Mouse (Mus musculus) CH12.LX (cell line): ENCODE results near the gene Mfap3. TPM values are rescaled to one million over a fixed set of nuclear protein-coding genes. Genes with fewer than 3 reads are reported as not detected.

ENCODE experiments used
- DNase-seq: peaks from one replicate; pipeline ENCODE4 v3.0.0-alpha.2; 2013; ENCODE audit errors: extremely low read depth
- H3K27ac ChIP-seq: 2 replicates; pipeline ENCODE4 v1.5.1; 2012; ENCODE audit warnings: low read depth, mild to moderate bottlenecking, control low read depth, moderate library complexity; ENCODE audit not compliant: insufficient read depth
- H3K27me3 ChIP-seq: replicated peaks from 2 replicates; pipeline ENCODE3; 2012; ENCODE audit warnings: inconsistent platforms
- H3K36me3 ChIP-seq, 2 experiments: replicated peaks in 1 of 2; 2 replicates each; pipeline versions ENCODE3 to v1.6.1; 2012; ENCODE audit warnings: inconsistent platforms in 1 of 2, low read length in 1 of 2, mild to moderate bottlenecking in 1 of 2, mixed read lengths in 1 of 2, moderate library complexity in 1 of 2; ENCODE audit not compliant: control insufficient read depth in 1 of 2, insufficient read depth in 1 of 2
- H3K4me1 ChIP-seq, 2 experiments: 2 replicates each; pipeline ENCODE4 v1.6.1; 2012; ENCODE audit warnings: inconsistent platforms in 1 of 2, moderate library complexity in 1 of 2; ENCODE audit not compliant: insufficient read depth in 2 of 2, control insufficient read depth in 1 of 2
- H3K4me2 ChIP-seq: 2 replicates; pipeline ENCODE4 v1.6.1; 2012; ENCODE audit warnings: low read depth, mild to moderate bottlenecking, control low read depth; ENCODE audit not compliant: poor library complexity, insufficient read depth, severe bottlenecking
- H3K4me3 ChIP-seq, 3 experiments: fragments of 150-350 bp in 1 of 3; sonication (generic) in 1 of 3; replicated peaks in 1 of 3; 2 replicates each; pipeline versions ENCODE3 to v1.5.1; 2011 to 2012; ENCODE audit warnings: low read depth in 2 of 3, low read length in 2 of 3, mild to moderate bottlenecking in 2 of 3, moderate library complexity in 2 of 3, control low read depth in 1 of 3, improper control_type of control experiment in 1 of 3, inconsistent platforms in 1 of 3, mixed read lengths in 1 of 3; ENCODE audit not compliant: poor library complexity in 1 of 3
- H3K79me2 ChIP-seq: replicated peaks from 2 replicates; pipeline ENCODE4 v1.6.1; 2012; ENCODE audit warnings: mild to moderate bottlenecking, moderate library complexity; ENCODE audit not compliant: control insufficient read depth, poor library complexity, insufficient read depth, severe bottlenecking; ENCODE audit errors: extremely low read depth
- H3K9ac ChIP-seq: 2 replicates; pipeline ENCODE4 v1.6.1; 2012; ENCODE audit warnings: low read depth, mild to moderate bottlenecking, control low read depth, moderate library complexity; ENCODE audit not compliant: insufficient read depth
- H3K9me3 ChIP-seq: replicated peaks from 2 replicates; pipeline ENCODE3; 2012; ENCODE audit warnings: low read length, inconsistent platforms, mixed read lengths
- CHD1 ChIP-seq: IDR thresholded peaks from 2 replicates; pipeline ENCODE4 v1.6.1; 2012; ENCODE audit warnings: low read depth, low read length, improper control_type of control experiment, inconsistent platforms
- CHD2 ChIP-seq: IDR thresholded peaks from 2 replicates; pipeline ENCODE4 v1.6.1; 2011; ENCODE audit warnings: low read length, improper control_type of control experiment
- CTCF ChIP-seq, 2 experiments: IDR thresholded peaks in 1 of 2; conservative IDR thresholded peaks in 1 of 2; 2 replicates each; pipeline ENCODE4 v1.5.1; 2011 to 2012; ENCODE audit warnings: low read depth in 2 of 2, low read length in 2 of 2, improper control_type of control experiment in 1 of 2, inconsistent platforms in 1 of 2, mild to moderate bottlenecking in 1 of 2, moderate library complexity in 1 of 2
- ELF1 ChIP-seq: IDR thresholded peaks from 2 replicates; pipeline ENCODE4 v1.6.1; 2014; ENCODE audit warnings: low read depth, mild to moderate bottlenecking, inconsistent platforms, low read length, improper control_type of control experiment
- EP300 ChIP-seq: IDR thresholded peaks from 2 replicates; pipeline ENCODE4 v1.6.1; 2011; ENCODE audit warnings: low read length, improper control_type of control experiment
- ETS1 ChIP-seq: conservative IDR thresholded peaks from 2 replicates; pipeline ENCODE4 v1.6.1; 2012; ENCODE audit warnings: low read depth, mild to moderate bottlenecking, inconsistent platforms, low read length, improper control_type of control experiment, moderate library complexity
- GABPA ChIP-seq: IDR thresholded peaks from 2 replicates; pipeline ENCODE4 v1.6.1; 2012; ENCODE audit warnings: low read depth, low read length, improper control_type of control experiment, inconsistent platforms; ENCODE audit not compliant: insufficient replicate concordance
- IRF4 ChIP-seq: IDR thresholded peaks from 2 replicates; pipeline ENCODE4 v1.6.1; 2014; ENCODE audit warnings: low read depth, mild to moderate bottlenecking, inconsistent platforms, low read length, improper control_type of control experiment
- JUN ChIP-seq: IDR thresholded peaks from 2 replicates; pipeline ENCODE4 v1.6.1; 2011; ENCODE audit warnings: low read depth, mild to moderate bottlenecking, low read length, improper control_type of control experiment, moderate library complexity; ENCODE audit not compliant: insufficient read depth
- MAFK ChIP-seq: IDR thresholded peaks from 2 replicates; pipeline ENCODE4 v1.6.1; 2011; ENCODE audit warnings: low read length, improper control_type of control experiment; ENCODE audit not compliant: insufficient replicate concordance
- MAZ ChIP-seq: IDR thresholded peaks from 2 replicates; pipeline ENCODE4 v1.6.1; 2012; ENCODE audit warnings: low read depth, mild to moderate bottlenecking, inconsistent platforms, low read length, improper control_type of control experiment, moderate library complexity
- MEF2A ChIP-seq: IDR thresholded peaks from 2 replicates; pipeline ENCODE4 v1.6.1; 2014; ENCODE audit warnings: low read depth, mild to moderate bottlenecking, inconsistent platforms, low read length, improper control_type of control experiment, borderline replicate concordance
- MYC ChIP-seq: IDR thresholded peaks from 2 replicates; pipeline ENCODE4 v1.6.1; 2011; ENCODE audit warnings: low read depth, mild to moderate bottlenecking, improper control_type of control experiment, low read length
- NELFE ChIP-seq: IDR thresholded peaks from 2 replicates; pipeline ENCODE4 v1.6.1; 2011; ENCODE audit warnings: low read depth, low read length, improper control_type of control experiment
- NRF1 ChIP-seq: IDR thresholded peaks from 2 replicates; pipeline ENCODE4 v1.6.1; 2014; ENCODE audit warnings: low read depth, mild to moderate bottlenecking, inconsistent platforms, low read length, improper control_type of control experiment, moderate library complexity
- POLR2A ChIP-seq: IDR thresholded peaks from 2 replicates; pipeline ENCODE4 v1.6.1; 2011; ENCODE audit warnings: low read depth, mild to moderate bottlenecking, improper control_type of control experiment, low read length
- POLR2AphosphoS2 ChIP-seq: IDR thresholded peaks from 2 replicates; pipeline ENCODE4 v1.6.1; 2011; ENCODE audit warnings: low read depth, low read length, improper control_type of control experiment
- RAD21 ChIP-seq: IDR thresholded peaks from 2 replicates; pipeline ENCODE4 v1.6.1; 2011; ENCODE audit warnings: low read depth, mild to moderate bottlenecking, low read length, improper control_type of control experiment, moderate library complexity
- RCOR1 ChIP-seq: conservative IDR thresholded peaks from 2 replicates; pipeline ENCODE4 v1.6.1; 2012; ENCODE audit warnings: low read depth, mild to moderate bottlenecking, inconsistent platforms, low read length, improper control_type of control experiment
- TBP ChIP-seq: conservative IDR thresholded peaks from 2 replicates; pipeline ENCODE4 v1.6.1; 2011; ENCODE audit warnings: low read depth, low read length, improper control_type of control experiment
- UBTF ChIP-seq: IDR thresholded peaks from 2 replicates; pipeline ENCODE4 v1.6.1; 2012; ENCODE audit warnings: low read depth, mild to moderate bottlenecking, inconsistent platforms, low read length, improper control_type of control experiment, moderate library complexity
- USF2 ChIP-seq: conservative IDR thresholded peaks from 2 replicates; pipeline ENCODE4 v1.6.1; 2011; ENCODE audit warnings: low read depth, low read length, improper control_type of control experiment
- ZKSCAN1 ChIP-seq: IDR thresholded peaks from 2 replicates; pipeline ENCODE4 v1.6.1; 2012; ENCODE audit warnings: low read depth, inconsistent platforms, low read length, improper control_type of control experiment, borderline replicate concordance
- ZNF384 ChIP-seq: IDR thresholded peaks from 2 replicates; pipeline ENCODE4 v1.6.1; 2012; ENCODE audit warnings: low read depth, low read length, improper control_type of control experiment, inconsistent platforms
- dilution Hi-C: fragments of 300-500 bp; cut with MboI; formaldehyde crosslinking; loops from 2 replicates; pipeline ENCODE4 v1.14.3; 2020; ENCODE audit warnings: low sequenced_read_pairs; ENCODE audit not compliant: extremely low pct_unique_long_range_greater_than_20kb, extremely low pct_ligation_motif_present
- in situ Hi-C: fragments of 300-500 bp; cut with MboI; formaldehyde crosslinking; loops from 3 replicates; pipeline ENCODE4 v1.14.3; 2019; ENCODE audit warnings: low sequenced_read_pairs, low pct_ligation_motif_present, low pct_unique_long_range_greater_than_20kb, mixed read lengths
- polyA plus RNA-seq: library from polyadenylated mRNA; unstranded; fragments of >175 nt; gene quantifications from 2 replicates; pipeline ENCODE4 v1.2.1, GENCODE M21; 2012; ENCODE audit warnings: low read depth; ENCODE audit not compliant: insufficient read length
- total RNA-seq, 2 experiments: library from RNA; depleted of rRNA; stranded (reverse); fragments of 300-350 nt in 1 of 2; fragments of >200 nt in 1 of 2; gene quantifications; 2 replicates each; pipeline ENCODE4 v1.2.3; 2012 to 2014

Mfap3 gene
- total and polyA plus RNA-seq, 3 experiments, result 22.6 to 32.2 (median 27.0) TPM

- TF ChIP-seq ZKSCAN1 (no peak), CTCF (conservative IDR thresholded peaks at IDR 0.05 in 1 of 2, IDR thresholded peaks at IDR 0.05 in 1 of 2; ENCODE audit: low read depth in 2 of 2, low read length in 2 of 2) (no peak), MYC (no peak), MEF2A (no peak), UBTF (no peak), IRF4 (no peak), ZNF384 (no peak), CHD2 (no peak), POLR2AphosphoS2 (no peak), MAZ (no peak), GABPA (no peak), POLR2A (no peak), MAFK (no peak), NELFE (no peak), RAD21 (no peak), TBP (no peak), CHD1 (no peak), NRF1 (no peak)
- Histone ChIP-seq H3K27me3 (no peaks in the 10 kb centered on the region), H3K36me3 (peaks cover 47 to 80% of the 10 kb centered on the region in 2 experiments), H3K4me3 (no peak overlapping the region), H3K9me3 (no peaks in the 10 kb centered on the region), H3K4me2 (no peak overlapping the region), H3K9ac (no peak overlapping the region), H3K79me2 (peaks cover 6% of the 10 kb centered on the region), H3K27ac (no peak overlapping the region), H3K4me1 (peaks cover 0 to 11% of the 10 kb centered on the region in 2 experiments; a peak in 1 of 4 replicates)
- DNase-seq, result no peak
- dilution Hi-C loops (no loop called here), in situ Hi-C loops (loop anchor here (25.0 kb wide), 1 partner anchor 406 kb away; no protein-coding TSS in a partner anchor)
Observed at GRCm38 (mm10) chr11:57531300-57531950, 13.0 kb downstream of the Mfap3 start.

GRCm38 (mm10) chr11:57532306-57532705, 13.8 kb downstream of the Mfap3 start:
- H3K27ac ChIP-seq, result no peak overlapping the region
- no peak overlapping the region for H3K4me2 ChIP-seq
- no peaks in the 10 kb centered on the region for H3K27me3 ChIP-seq
- dilution Hi-C loops (no loop called here), in situ Hi-C loops (loop anchor here (25.0 kb wide), 1 partner anchor 405 kb away; no protein-coding TSS in a partner anchor)
- TF ChIP-seq EP300 (no peak), RCOR1 (no peak), RAD21 (no peak), ETS1 (no peak), ELF1 (no peak), USF2 (no peak), MEF2A (no peak), JUN (no peak)
- H3K36me3 ChIP-seq, result peaks cover 47 to 85% of the 10 kb centered on the region in 2 experiments
- no peaks in the 10 kb centered on the region for H3K9me3 ChIP-seq
- H3K79me2 ChIP-seq, result peaks cover 6% of the 10 kb centered on the region
- peaks cover 0 to 11% of the 10 kb centered on the region in 2 experiments; a peak in 1 of 4 replicates for H3K4me1 ChIP-seq
- DNase-seq, result no peak
- no peak overlapping the region for H3K9ac ChIP-seq
- H3K4me3 ChIP-seq, result no peak overlapping the region
